ENCODE assay signal across 8 mouse cellular contexts in genomic region chr10:63429785-63430305, GRCm38 (mm10). TPM values are rescaled to one million over a fixed set of nuclear protein-coding genes. Genes with fewer than 3 reads are reported as not detected.
DNase-seq lines count a peak whose midpoint lies in the region; ATAC-seq and TF ChIP-seq lines count a peak whose summit lies in the region.

Gene Ctnna3, plus strand, starts transcription at chr10:63430098.

- H3K27me3 ChIP-seq in forebrain, embryonic 15.5 days = no peaks in the 10 kb centered on the region
- H3K27me3 ChIP-seq in thymus, adult 2 months (ENCODE audit: control insufficient read depth, insufficient read depth, low read length) = no peaks in the 10 kb centered on the region

- peak within 1 kb of the TSS; percentile 68 to 74 for H3K4me3 ChIP-seq in ES-E14 (ENCODE audit: insufficient read depth in 1 of 2, low read depth in 1 of 2, low read length in 2 of 2, poor library complexity in 1 of 2, severe bottlenecking in 1 of 2)
- peak within 1 kb of the TSS; percentile 86 for H3K4me3 ChIP-seq in forebrain, embryonic 15.5 days
- peak within 1 kb of the TSS; percentile 81 for H3K4me3 ChIP-seq in lung, adult 2 months (replicated peaks; ENCODE audit: extremely low read depth, low read depth, low read length)
- H3K4me3 ChIP-seq in thymus, adult 2 months (ENCODE audit: control insufficient read depth, insufficient read depth, low read length) = peak within 1 kb of the TSS; percentile 74

- intact Hi-C loops in heart, postnatal 25 days (cut with DNase I) = loop anchor here (2.0 to 5.0 kb wide), 2 partner anchors 43 to 45 kb away; no protein-coding TSS in a partner anchor

- peak; percentile 98 for ATAC-seq in forebrain, embryonic 15.5 days (replicated peaks)
- peak; percentile 84 for ATAC-seq in neutrophil, adult 5-6 weeks (ENCODE audit: extremely low read depth, insufficient number of reproducible peaks, low FRiP score, poor library complexity, severe bottlenecking)

- H3K4me1 ChIP-seq in ES-E14 (ENCODE audit: control insufficient read depth in 2 of 2, insufficient read depth in 2 of 2, low read length in 2 of 2, poor library complexity in 1 of 2) = peaks cover 0 to 12% of the 10 kb centered on the region in 2 experiments; a peak in 2 of 4 replicates
- H3K4me1 ChIP-seq in forebrain, embryonic 15.5 days = peaks cover 7% of the 10 kb centered on the region; the same call in 1 of the 2 replicates
- H3K4me1 ChIP-seq in lung, adult 2 months (ENCODE audit: control insufficient read depth, insufficient read depth, low read length) = no peaks in the 10 kb centered on the region
- no peaks in the 10 kb centered on the region for H3K4me1 ChIP-seq in thymus, adult 2 months (replicated peaks; ENCODE audit: control insufficient read depth, insufficient read depth, low read length)

- WGBS in forebrain, embryonic 15.5 days = 0% methylated on average over 55 of the region's 55 CpGs
- WGBS in lung, adult 2 months = under 1% methylated on average over 55 of the region's 55 CpGs
- WGBS in thymus, adult 2 months = under 1% methylated on average over 55 of the region's 55 CpGs

- TF ChIP-seq CTCF in lung, adult 2 months (IDR thresholded peaks at IDR 0.05; ENCODE audit: insufficient read depth, low read length) = no peak
- TF ChIP-seq CTCF in thymus, adult 2 months (IDR thresholded peaks at IDR 0.05; ENCODE audit: borderline replicate concordance, control insufficient read depth, extremely low read depth, insufficient read depth, low read length, poor library complexity) = 0 out of 2 replicates have a peak, but pooled peaks have one; percentile 14

- H3K4me2 ChIP-seq in forebrain, embryonic 15.5 days (replicated peaks) = peak within 1 kb of the TSS; percentile 55

- in situ Hi-C loops in ES-E14 (cut with MboI; ENCODE audit: low sequenced_read_pairs in 2 of 2, unreplicated experiment in 2 of 2) = no loop called here

- DNase-seq in ES-E14 (ENCODE audit: low read depth, low spot score) = peak; percentile 87
- peak; percentile 95 for DNase-seq in cerebellum, adult 11-12 months
- peak; percentile 75 for DNase-seq in heart, postnatal 25 days (ENCODE audit: low spot score)
- peak; percentile 84 to 90 for DNase-seq in layer of hippocampus, adult 18-20 months (ENCODE audit: low spot score in 2 of 2)
- DNase-seq in lung, adult 2 months = peak; percentile 79
- DNase-seq in thymus, adult 2 months = peak; percentile 89

- H3K9me3 ChIP-seq in ES-E14 (ENCODE audit: control insufficient read depth, insufficient read depth, low read depth, low read length) = no peaks in the 10 kb centered on the region
- H3K9me3 ChIP-seq in forebrain, embryonic 15.5 days = no peaks in the 10 kb centered on the region

- no peaks in the 10 kb centered on the region for H3K36me3 ChIP-seq in ES-E14 (ENCODE audit: control insufficient read depth, insufficient read depth, low read length, poor library complexity, severe bottlenecking)
- H3K36me3 ChIP-seq in forebrain, embryonic 15.5 days = no peaks in the 10 kb centered on the region
- H3K36me3 ChIP-seq in thymus, adult 2 months (ENCODE audit: control insufficient read depth, insufficient read depth, low read length) = no peaks in the 10 kb centered on the region

- peak within 1 kb of the TSS; percentile 78 for H3K27ac ChIP-seq in ES-E14 (ENCODE audit: insufficient read depth, low read depth, low read length, poor library complexity, severe bottlenecking)
- peak within 1 kb of the TSS; percentile 75 for H3K27ac ChIP-seq in forebrain, embryonic 15.5 days (replicated peaks)
- peak within 1 kb of the TSS; percentile 80; the same call in 1 of the 2 replicates for H3K27ac ChIP-seq in thymus, adult 2 months (ENCODE audit: control insufficient read depth, insufficient read depth, low read length)

- no peak; the same call in 1 of the 2 replicates for TF ChIP-seq POLR2A in lung, adult 2 months (IDR thresholded peaks at IDR 0.05; ENCODE audit: borderline replicate concordance, extremely low read depth, low read depth, low read length)
- TF ChIP-seq POLR2A in thymus, adult 2 months (IDR thresholded peaks at IDR 0.05; ENCODE audit: control insufficient read depth, extremely low read depth, insufficient read depth, low read length, poor library complexity) = 0 out of 2 replicates have a peak, but pooled peaks have one; percentile 2

- H3K9ac ChIP-seq in ES-E14 (ENCODE audit: insufficient read depth, low read depth, low read length, poor library complexity, severe bottlenecking) = peak within 1 kb of the TSS; percentile 85
- H3K9ac ChIP-seq in forebrain, embryonic 15.5 days (replicated peaks) = peak within 1 kb of the TSS; percentile 51

TF ChIP-seq in ES-E14, 5 proteins besides CTCF, POLR2A, EP300 and RAD21:
- no peak; the same call in 1 of the 2 replicates for TF ChIP-seq HCFC1 (IDR thresholded peaks at IDR 0.05; ENCODE audit: borderline replicate concordance, insufficient read depth, low read length)
- no peak for TF ChIP-seq CHD2 (IDR thresholded peaks at IDR 0.05; ENCODE audit: low read depth, low read length)
- no peak for TF ChIP-seq ZC3H11A (IDR thresholded peaks at IDR 0.05; ENCODE audit: borderline replicate concordance, low read depth, low read length)
- no peak for TF ChIP-seq MAFK (IDR thresholded peaks at IDR 0.05; ENCODE audit: insufficient read depth, low read depth, low read length)
- no peak for TF ChIP-seq ZNF384 (IDR thresholded peaks at IDR 0.05; ENCODE audit: low read depth, low read length)

RNA-seq across cellular contexts. Expression of gene Ctnna3, which starts in this region (rescaled TPM):
- total RNA-seq in ES-E14 (2012; rRNA removed) = not detected in 2 replicates
- polyA plus RNA-seq in forebrain, embryonic 15.5 days (2015; fragmentation: Nextera tagmentation; extraction: Ambion mirVana) = 0.65 and 1.1 TPM in 2 replicates
- total RNA-seq in heart, postnatal 25 days (2021) = 10 to 100 TPM; 53.1 to 57.2 TPM
- 1 to 10 TPM; 1.4 to 2.6 TPM for total RNA-seq in layer of hippocampus, adult 18-20 months (2021)
- 0.12 and 0.33 TPM in 2 replicates for polyA plus RNA-seq in lung, adult 2 months (2012; rRNA removed)
- total RNA-seq in neutrophil, adult 5-6 weeks (2017) = not detected in 2 replicates
- polyA plus RNA-seq in thymus, adult 2 months (2012; rRNA removed) = 0.18 and 0.46 TPM in 2 replicates

Comparison
In these comparisons a context has a peak if more than half of its experiments do, and no peak if none do; other contexts are left out.
1. Peak in every context shown above with its lines: DNase-seq, ATAC-seq, H3K4me3 ChIP-seq and H3K27ac ChIP-seq.
2. RNA of gene Ctnna3 (total RNA-seq): 53.1 to 57.2 TPM in heart, postnatal 25 days; 1.4 to 2.6 TPM in layer of hippocampus, adult 18-20 months, not detected in ES-E14 and not detected in neutrophil, adult 5-6 weeks; every median in the first group is over 10 times any median in the second.
3. Peak in DNase-seq, H3K4me3 ChIP-seq, H3K27ac ChIP-seq and H3K9ac ChIP-seq in ES-E14; RNA of the gene not detected or under 1 TPM.
4. Peak in DNase-seq and H3K4me3 ChIP-seq in lung, adult 2 months; RNA of the gene not detected or under 1 TPM.
5. Peak in ATAC-seq in neutrophil, adult 5-6 weeks; RNA of the gene not detected or under 1 TPM.
6. Peak in DNase-seq, H3K4me3 ChIP-seq and H3K27ac ChIP-seq in thymus, adult 2 months; RNA of the gene not detected or under 1 TPM.